Mouse (Mus musculus): Measurements from ENCODE around the gene Rbm10. TPM values are rescaled to one million over a fixed set of nuclear protein-coding genes. Genes with fewer than 3 reads are reported as not detected.

Gene Rbm10
- polyA plus RNA-seq, 1 experiment from 2014 or later, result 27.2 TPM

GRCm38 (mm10) chrX:20658891-20659406 is 41.6 kb downstream of the Rbm10 start:
- H3K9ac ChIP-seq (replicated peaks; ENCODE audit: low read depth), result peak overlapping the region; percentile 26; the same call in 1 of the 2 replicates
- H3K4me3 ChIP-seq (ENCODE audit: low read depth, low read length), result peak overlapping the region; percentile 44
- no peaks in the 10 kb centered on the region for H3K9me3 ChIP-seq (ENCODE audit: low read length)
- peak overlapping the region; percentile 66 for H3K4me2 ChIP-seq (replicated peaks; ENCODE audit: low read depth, low read length)
- DNase-seq (ENCODE audit: low spot score), result peak; percentile 11
- no peak for TF ChIP-seq CTCF (IDR thresholded peaks at IDR 0.05)
- WGBS, result 11% methylated on average over 24 of the region's 24 CpGs
- no peak for ATAC-seq
- no peaks in the 10 kb centered on the region for H3K4me1 ChIP-seq (ENCODE audit: insufficient read depth, low read depth, low read length)
- no peaks in the 10 kb centered on the region for H3K36me3 ChIP-seq (ENCODE audit: insufficient read depth, low read length)
- no peak overlapping the region for H3K27ac ChIP-seq (ENCODE audit: low read length)
- H3K27me3 ChIP-seq (replicated peaks; ENCODE audit: insufficient read depth, low read length), result no peaks in the 10 kb centered on the region

DNA sequence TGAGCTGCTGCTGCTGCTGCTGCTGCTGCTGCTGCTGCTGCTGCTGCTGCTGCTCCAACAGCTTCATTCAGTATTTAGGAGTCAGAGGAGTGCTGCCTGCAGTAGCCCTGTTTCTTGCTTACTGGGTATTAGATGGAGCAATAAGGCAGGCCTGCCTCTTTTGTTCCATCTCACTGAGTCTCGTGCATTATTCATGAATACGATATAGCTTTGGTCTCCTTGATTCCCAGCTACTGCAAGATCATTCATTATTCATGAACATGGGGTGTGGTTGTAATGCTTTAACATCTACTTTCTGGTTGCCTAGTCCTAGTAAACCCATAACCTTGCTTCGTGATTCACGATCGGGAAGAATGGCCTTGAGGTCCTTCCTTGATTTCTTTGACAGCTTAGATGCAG is 45.0 kb downstream of the Rbm10 start:
- no peak for ATAC-seq
- H3K27me3 ChIP-seq (replicated peaks; ENCODE audit: insufficient read depth, low read length), result no peaks in the 10 kb centered on the region
- no peak overlapping the region for H3K4me2 ChIP-seq (replicated peaks; ENCODE audit: low read depth, low read length)
- H3K4me1 ChIP-seq (ENCODE audit: insufficient read depth, low read depth, low read length), result no peaks in the 10 kb centered on the region
- WGBS, result 24% methylated on average over 5 of the region's 5 CpGs
- no peak overlapping the region for H3K27ac ChIP-seq (ENCODE audit: low read length)
- H3K9me3 ChIP-seq (ENCODE audit: low read length), result no peaks in the 10 kb centered on the region
- H3K9ac ChIP-seq (replicated peaks; ENCODE audit: low read depth), result no peak overlapping the region
- H3K36me3 ChIP-seq (ENCODE audit: insufficient read depth, low read length), result no peaks in the 10 kb centered on the region
- no peak overlapping the region for H3K4me3 ChIP-seq (ENCODE audit: low read depth, low read length)
- TF ChIP-seq EP300 (IDR thresholded peaks at IDR 0.05) (no peak), CTCF (IDR thresholded peaks at IDR 0.05) (no peak)
- DNase-seq (ENCODE audit: low spot score), result no peak

- DNase-seq (ENCODE audit: low spot score) (peak; percentile 95), ATAC-seq (peak; percentile 91)
- TF ChIP-seq EP300 (IDR thresholded peaks at IDR 0.05), result 0 out of 2 replicates have a peak, but pooled peaks have one; percentile 30
- peak; percentile 70 for TF ChIP-seq CTCF (IDR thresholded peaks at IDR 0.05)
- H3K27ac ChIP-seq (ENCODE audit: low read length), result peak overlapping the region; percentile 69
- H3K9me3 ChIP-seq (ENCODE audit: low read length), result no peaks in the 10 kb centered on the region
- H3K4me1 ChIP-seq (ENCODE audit: insufficient read depth, low read depth, low read length), result no peaks in the 10 kb centered on the region
- peak overlapping the region; percentile 61 for H3K4me2 ChIP-seq (replicated peaks; ENCODE audit: low read depth, low read length)
- peak overlapping the region; percentile 62 for H3K4me3 ChIP-seq (ENCODE audit: low read depth, low read length)
- no peaks in the 10 kb centered on the region for H3K27me3 ChIP-seq (replicated peaks; ENCODE audit: insufficient read depth, low read length)
- H3K36me3 ChIP-seq (ENCODE audit: insufficient read depth, low read length), result no peaks in the 10 kb centered on the region
- 8% methylated on average over 25 of the region's 28 CpGs for WGBS
- peak overlapping the region; percentile 66 for H3K9ac ChIP-seq (replicated peaks; ENCODE audit: low read depth)
These were observed 45.6 kb downstream of the Rbm10 start for GRCm38 (mm10) chrX:20662716-20663443.

DNA sequence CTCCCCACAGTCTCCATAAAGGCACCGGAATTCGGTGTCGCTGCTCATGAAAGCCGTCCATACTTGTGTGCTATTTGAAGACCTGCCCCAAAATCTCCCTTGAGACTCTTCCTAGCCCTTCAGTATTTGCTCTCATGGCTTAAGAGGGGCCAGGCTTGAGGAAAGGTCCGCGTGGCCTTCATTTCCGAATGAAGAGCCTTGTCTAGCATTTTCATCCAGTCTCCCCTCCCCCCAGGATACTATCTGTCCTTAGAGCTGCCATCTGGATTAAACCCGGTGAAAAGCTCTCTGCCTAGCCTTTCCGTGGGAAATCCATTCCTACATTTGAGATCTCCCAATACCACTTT is 46.1 kb downstream of the Rbm10 start:
- no peaks in the 10 kb centered on the region for H3K36me3 ChIP-seq (ENCODE audit: insufficient read depth, low read length)
- peak overlapping the region; percentile 61 for H3K4me2 ChIP-seq (replicated peaks; ENCODE audit: low read depth, low read length)
- no peak for ATAC-seq
- peak overlapping the region; percentile 62 for H3K4me3 ChIP-seq (ENCODE audit: low read depth, low read length)
- no peaks in the 10 kb centered on the region for H3K9me3 ChIP-seq (ENCODE audit: low read length)
- peak; percentile 28 for DNase-seq (ENCODE audit: low spot score)
- WGBS, result 5% methylated on average over 9 of the region's 9 CpGs
- peak overlapping the region; percentile 66 for H3K9ac ChIP-seq (replicated peaks; ENCODE audit: low read depth)
- H3K27ac ChIP-seq (ENCODE audit: low read length), result no peak overlapping the region
- H3K4me1 ChIP-seq (ENCODE audit: insufficient read depth, low read depth, low read length), result no peaks in the 10 kb centered on the region
- no peaks in the 10 kb centered on the region for H3K27me3 ChIP-seq (replicated peaks; ENCODE audit: insufficient read depth, low read length)
- TF ChIP-seq CTCF (IDR thresholded peaks at IDR 0.05) (no peak), EP300 (IDR thresholded peaks at IDR 0.05) (no peak)

GRCm38 (mm10) chrX:20687519-20688067 is 70.3 kb downstream of the Rbm10 start, which contains the start of gene Cdk16:
TSS of gene Cdk16 (plus strand) at chrX:20687954.
- Histone ChIP-seq H3K27me3 (replicated peaks; ENCODE audit: insufficient read depth, low read length) (no peaks in the 10 kb centered on the region), H3K4me3 (ENCODE audit: low read depth, low read length) (peak within 1 kb of the TSS; percentile 67), H3K4me2 (replicated peaks; ENCODE audit: low read depth, low read length) (peak within 1 kb of the TSS; percentile 51), H3K4me1 (ENCODE audit: insufficient read depth, low read depth, low read length) (no peaks in the 10 kb centered on the region), H3K9me3 (ENCODE audit: low read length) (no peaks in the 10 kb centered on the region), H3K27ac (ENCODE audit: low read length) (peak within 1 kb of the TSS; percentile 96), H3K9ac (replicated peaks; ENCODE audit: low read depth) (peak within 1 kb of the TSS; percentile 73), H3K36me3 (ENCODE audit: insufficient read depth, low read length) (no peaks in the 10 kb centered on the region)
- WGBS, result 10% methylated on average over 16 of the region's 16 CpGs
- ATAC-seq (peak; percentile 94), DNase-seq (ENCODE audit: low spot score) (peak; percentile 97)
- TF ChIP-seq EP300 (IDR thresholded peaks at IDR 0.05), result no peak
- no peak for TF ChIP-seq CTCF (IDR thresholded peaks at IDR 0.05)

DNA sequence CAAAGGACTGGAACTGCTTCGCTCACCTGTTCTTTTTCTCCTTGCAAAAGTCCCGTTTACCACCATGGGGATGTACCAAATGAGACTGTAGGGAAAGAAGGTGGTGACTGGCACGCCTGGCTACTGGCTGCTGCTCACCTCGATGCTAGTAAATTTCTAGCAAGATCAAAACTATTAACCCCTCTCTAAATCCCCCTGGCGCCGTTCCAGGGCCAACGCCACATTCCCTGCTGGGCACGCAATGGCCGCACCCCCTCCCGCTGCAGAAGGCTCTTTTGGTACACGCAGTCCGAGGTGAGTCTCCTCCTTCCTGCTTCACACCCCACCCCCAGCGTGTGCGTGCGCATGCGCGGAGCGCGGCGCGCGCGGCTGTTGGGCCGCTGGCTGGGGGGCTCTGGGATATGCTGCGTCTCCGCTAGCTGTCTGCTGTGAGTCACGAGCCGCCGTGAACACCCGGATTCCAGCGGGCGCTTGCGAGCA is 70.8 kb downstream of the Rbm10 start:
- TF ChIP-seq EP300 (IDR thresholded peaks at IDR 0.05) (peak; percentile 37; the same call in 1 of the 2 replicates), CTCF (IDR thresholded peaks at IDR 0.05) (no peak)
- H3K4me1 ChIP-seq (ENCODE audit: insufficient read depth, low read depth, low read length), result no peaks in the 10 kb centered on the region
- DNase-seq (ENCODE audit: low spot score), result peak; percentile 90
- H3K27ac ChIP-seq (ENCODE audit: low read length), result peak overlapping the region; percentile 96
- peak overlapping the region; percentile 51 for H3K4me2 ChIP-seq (replicated peaks; ENCODE audit: low read depth, low read length)
- WGBS, result 21% methylated on average over 24 of the region's 33 CpGs
- H3K27me3 ChIP-seq (replicated peaks; ENCODE audit: insufficient read depth, low read length), result no peaks in the 10 kb centered on the region
- H3K9ac ChIP-seq (replicated peaks; ENCODE audit: low read depth), result peak overlapping the region; percentile 73
- peak; percentile 90 for ATAC-seq
- H3K4me3 ChIP-seq (ENCODE audit: low read depth, low read length), result peak overlapping the region; percentile 67
- no peaks in the 10 kb centered on the region for H3K36me3 ChIP-seq (ENCODE audit: insufficient read depth, low read length)
- no peaks in the 10 kb centered on the region for H3K9me3 ChIP-seq (ENCODE audit: low read length)

Measured in lung, postnatal 0 days (tissue).